Mouse (Mus musculus) cerebellum, adult 8-10 months (tissue): Measurements from ENCODE around the gene Cdh16.
A peak's percentile ranks its signal among the peaks of the same experiment; 100 is the strongest.
"Not testable (repeated sequence)": the region's sequence is repeated elsewhere in the genome, so short reads cannot be mapped to it uniquely, and the experiment has no call there.

Source experiments
- DNase-seq: peaks from one replicate; pipeline ENCODE4 v3.0.0; 2022

The Cdh16 gene

DNA sequence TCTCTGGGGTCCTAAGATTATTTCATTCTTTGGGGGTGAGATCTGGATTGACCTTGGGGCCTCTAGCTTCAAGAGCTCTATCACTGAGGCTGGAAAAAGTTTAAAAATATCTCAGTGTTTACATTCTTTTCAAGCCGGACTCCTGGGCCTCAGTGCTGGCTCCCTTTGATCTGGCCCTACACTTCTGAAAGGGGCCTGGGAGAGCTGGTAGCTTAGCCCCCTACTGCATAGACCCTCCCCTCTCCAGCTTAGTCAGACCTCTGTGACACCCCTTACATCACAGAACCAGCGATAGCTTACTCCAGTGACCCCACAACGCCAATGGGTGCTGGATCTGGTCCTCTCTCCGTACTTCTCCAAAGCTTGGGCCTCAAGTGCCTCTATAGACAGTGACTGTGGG is 12.6 kb downstream of the Cdh16 start:
- DNase-seq, result no peak

- no peak for DNase-seq
Measured at GRCm38 (mm10) chr8:104610185-104610766, 13.9 kb downstream of the Cdh16 start.

DNA sequence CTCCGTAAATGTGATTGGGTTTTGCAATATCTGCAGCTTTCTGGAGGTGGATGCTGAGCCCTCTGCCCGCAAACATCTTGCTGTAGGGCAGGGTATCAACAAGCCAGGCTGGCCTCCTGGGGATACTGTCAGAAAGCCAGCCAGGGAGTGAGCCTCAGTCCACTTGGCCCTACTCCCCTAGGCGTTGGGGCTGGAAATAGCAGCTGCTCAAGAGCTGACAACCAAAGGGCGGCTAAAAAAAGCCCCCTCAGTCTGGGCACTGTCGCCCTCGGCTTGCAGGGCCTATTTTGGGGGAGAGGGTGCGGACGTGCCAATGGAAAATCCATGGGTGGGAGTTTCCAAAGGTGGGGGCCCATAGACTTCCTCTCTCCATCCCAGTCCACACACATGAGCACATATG is 15.0 kb downstream of the Cdh16 start:
- no peak for DNase-seq

DNA sequence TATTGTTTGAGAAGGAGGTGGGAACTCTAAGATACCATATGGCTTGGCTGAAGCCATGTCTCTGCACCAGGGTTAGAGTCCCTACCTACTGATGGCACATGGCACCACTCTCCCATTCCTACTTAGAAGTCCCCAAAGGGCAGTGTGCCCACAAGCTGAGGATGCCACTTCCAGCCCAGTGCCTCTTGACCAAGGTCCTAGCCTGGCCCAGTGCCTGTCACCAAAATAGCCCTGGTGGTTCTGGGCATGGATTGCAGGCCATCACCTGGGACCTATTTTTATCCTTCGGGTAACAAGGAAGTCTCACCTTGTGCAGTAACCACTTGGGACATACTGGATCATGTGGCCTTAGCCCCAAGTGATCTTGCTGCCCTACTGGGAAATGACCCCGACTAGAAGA is 16.3 kb downstream of the Cdh16 start:
- DNase-seq, result peak; percentile 28

- no peak for DNase-seq
Measured at GRCm38 (mm10) chr8:104606329-104606728, 17.9 kb downstream of the Cdh16 start.

- DNase-seq, result no peak
Measured at GRCm38 (mm10) chr8:104603245-104603593, 21.0 kb downstream of the Cdh16 start.

DNA sequence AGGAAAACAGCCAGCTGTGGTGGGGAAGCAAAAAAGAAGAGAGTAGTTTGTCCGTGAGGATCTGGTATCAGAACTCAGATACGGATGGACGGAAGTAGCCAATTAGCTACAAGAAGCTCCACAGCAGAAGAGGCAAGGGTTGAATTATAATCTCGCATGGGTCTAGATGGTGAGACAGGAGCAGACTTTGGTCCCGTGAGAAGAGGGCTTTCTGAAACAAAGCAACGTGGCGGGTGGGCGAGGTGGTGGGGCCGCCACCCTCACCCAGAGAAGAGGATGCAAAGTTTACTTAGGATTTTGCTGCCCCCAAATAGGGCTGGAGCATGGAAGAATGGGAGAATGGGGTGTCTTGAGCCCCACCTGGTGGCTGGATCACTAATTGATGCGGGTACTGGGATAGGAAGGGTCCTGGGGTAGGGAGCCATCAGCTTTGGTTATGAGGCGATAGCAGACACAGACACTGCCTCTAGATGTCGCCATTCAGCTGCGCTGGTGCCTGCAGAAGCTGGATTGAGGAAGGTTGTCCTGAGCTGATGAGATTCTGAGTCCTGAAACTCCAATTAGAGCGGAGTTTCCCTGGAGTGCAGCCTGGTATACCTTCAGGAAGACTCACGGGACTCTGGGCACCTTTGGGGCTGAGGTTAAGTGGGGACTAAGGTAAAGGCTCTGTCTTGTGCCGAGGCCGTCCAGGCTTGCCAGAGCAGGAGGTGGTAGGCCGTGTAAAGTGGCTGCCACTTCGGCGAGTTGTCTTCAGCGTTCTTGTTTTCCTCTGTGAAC is 21.5 kb downstream of the Cdh16 start:
- peak; percentile 69 for DNase-seq

- no peak for DNase-seq
Measured at GRCm38 (mm10) chr8:104601941-104602371, 22.2 kb downstream of the Cdh16 start.

GRCm38 (mm10) chr8:104601386-104601785 is 22.8 kb downstream of the Cdh16 start:
- no peak for DNase-seq

GRCm38 (mm10) chr8:104598496-104598895 is 25.7 kb downstream of the Cdh16 start:
- DNase-seq, result no peak

GRCm38 (mm10) chr8:104597656-104598055 is 26.5 kb downstream of the Cdh16 start:
- no peak for DNase-seq

- DNase-seq, result no peak
Measured at GRCm38 (mm10) chr8:104595773-104596536, 28.2 kb downstream of the Cdh16 start.

DNA sequence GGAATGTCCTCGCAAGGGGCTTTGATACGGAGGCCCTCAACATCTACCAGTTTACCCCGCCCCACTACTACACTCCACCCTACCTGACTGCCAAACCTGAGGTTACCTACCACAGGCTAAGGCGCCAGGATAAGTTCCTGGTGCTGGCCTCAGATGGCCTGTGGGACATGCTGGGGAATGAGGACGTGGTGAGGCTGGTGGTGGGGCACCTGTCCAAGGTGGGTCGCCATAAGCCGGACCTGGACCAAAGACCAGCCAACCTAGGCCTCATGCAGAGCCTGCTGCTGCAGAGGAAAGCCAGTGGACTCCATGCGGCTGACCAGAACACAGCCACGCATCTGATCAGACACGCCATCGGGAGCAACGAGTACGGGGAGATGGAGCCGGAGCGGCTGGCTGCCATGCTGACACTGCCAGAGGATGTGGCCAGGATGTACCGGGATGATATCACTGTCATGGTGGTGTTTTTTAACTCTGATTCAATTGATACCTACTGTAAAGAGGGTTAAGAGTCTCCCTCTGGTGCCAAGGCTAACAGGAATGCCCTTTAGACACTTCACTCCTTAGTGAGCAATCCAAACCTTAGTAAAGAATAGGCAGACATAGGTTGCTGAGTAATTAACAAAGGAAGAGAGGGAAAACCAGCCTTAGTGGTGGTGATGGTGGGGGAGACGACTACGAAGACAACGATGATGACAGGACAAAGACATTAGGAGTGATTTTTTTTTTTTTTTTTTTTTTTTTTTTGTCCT is 29.4 kb downstream of the Cdh16 start:
- DNase-seq, result no peak

- DNase-seq, result no peak
Measured at GRCm38 (mm10) chr8:104593536-104594325, 30.5 kb downstream of the Cdh16 start.

- no peak for DNase-seq
Measured at GRCm38 (mm10) chr8:104592566-104592965, 31.6 kb downstream of the Cdh16 start.

- no peak for DNase-seq
Measured at GRCm38 (mm10) chr8:104591856-104592255, 32.3 kb downstream of the Cdh16 start.

DNA sequence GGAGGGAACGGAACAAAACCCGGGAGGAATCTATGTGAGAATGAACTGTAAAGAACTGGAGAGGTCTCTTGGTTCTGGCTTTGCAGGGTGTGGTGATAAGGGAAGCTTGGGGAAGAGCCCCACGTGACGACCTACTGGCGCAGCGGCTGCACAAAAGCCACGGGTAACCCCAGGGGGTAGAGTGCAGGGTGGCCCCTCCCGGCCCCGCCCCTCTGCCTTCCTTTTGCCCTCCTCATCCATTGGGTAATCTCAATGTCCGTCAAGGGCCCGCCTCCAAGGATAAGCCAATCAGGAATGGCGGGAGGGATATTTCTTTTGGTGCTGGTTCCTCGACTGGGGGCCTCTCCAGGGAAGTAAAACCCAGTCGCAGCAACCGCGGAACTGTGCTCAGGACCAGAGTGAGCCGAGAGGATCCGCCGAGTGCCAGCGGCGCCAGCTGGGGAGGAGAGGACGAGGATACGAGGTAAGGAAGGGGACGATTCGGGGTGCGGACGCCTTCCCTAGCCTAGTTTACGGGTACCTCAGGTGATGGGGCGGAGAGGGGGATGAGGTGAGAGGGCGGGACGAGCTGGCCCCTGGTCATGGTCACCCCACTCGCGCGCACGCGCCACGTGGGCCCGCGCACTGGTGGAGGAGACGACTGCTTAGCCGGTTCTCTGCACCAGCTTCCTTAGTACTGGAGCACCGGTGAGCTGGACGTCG is 32.9 kb downstream of the Cdh16 start, which contains the start of gene Pdp2:
TSS of gene Pdp2 (plus strand) at position 319 of the 702 bp plus-strand sequence.
- DNase-seq, result peak; percentile 95

DNA sequence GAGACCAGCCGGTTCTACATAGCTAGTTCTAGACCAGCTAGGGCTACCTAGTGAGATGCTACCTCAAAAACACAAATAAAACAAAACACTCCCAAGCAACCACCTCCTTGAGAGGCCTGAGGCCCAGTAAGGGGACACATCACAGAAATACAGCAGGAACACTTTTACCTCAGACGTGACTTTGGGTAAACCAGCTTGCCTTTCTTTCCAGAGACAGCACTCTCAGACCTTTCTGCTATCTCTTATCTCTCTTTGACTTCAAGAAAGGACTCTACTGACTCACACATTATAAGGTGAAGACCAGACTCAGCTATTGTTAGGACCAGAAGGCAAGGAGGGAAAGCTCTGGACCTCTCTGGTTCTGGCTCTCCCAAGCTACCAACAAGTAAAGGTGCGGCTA is 33.9 kb downstream of the Cdh16 start:
- DNase-seq, result no peak

- no peak for DNase-seq
Measured at GRCm38 (mm10) chr8:104584522-104584921, 39.7 kb downstream of the Cdh16 start.

- DNase-seq, result not testable (repeated sequence)
Measured at GRCm38 (mm10) chr8:104577606-104578005, 46.6 kb downstream of the Cdh16 start.

- no peak for DNase-seq
Measured at GRCm38 (mm10) chr8:104576820-104577219, 47.4 kb downstream of the Cdh16 start.
